Mouse (Mus musculus) embryonic facial prominence, embryonic 11.5 days (tissue): ENCODE results near the gene Etaa1. TPM values are rescaled to one million over a fixed set of nuclear protein-coding genes. Genes with fewer than 3 reads are reported as not detected.
A peak's percentile ranks its signal among the peaks of the same experiment; 100 is the strongest.

ENCODE experiments used
- ATAC-seq: fragments of 200-750 bp; cut with Nextera tagmentation; replicated peaks from 2 replicates; pipeline ENCODE4 v1.8.0; 2017; ENCODE audit warnings: low read depth; ENCODE audit not compliant: insufficient number of reproducible peaks, low FRiP score, low TSS enrichment
- DNase-seq: peaks from one replicate; pipeline ENCODE4 v3.0.0-alpha.2; 2015; ENCODE audit warnings: low spot score
- H3K27ac ChIP-seq: fragments of 300-500 bp; sonication (generic); replicated peaks from 2 replicates; pipeline ENCODE4 v1.5.1; 2014; ENCODE audit warnings: mild to moderate bottlenecking, low read depth, low read length, control low read depth
- H3K27me3 ChIP-seq: fragments of 300-500 bp; sonication (generic); 2 replicates; pipeline ENCODE4 v1.6.1; 2014; ENCODE audit warnings: mild to moderate bottlenecking, low read length, moderate library complexity, mixed read lengths; ENCODE audit not compliant: control insufficient read depth, insufficient read depth
- H3K36me3 ChIP-seq: fragments of 300-500 bp; sonication (generic); replicated peaks from 2 replicates; pipeline ENCODE4 v1.6.1; 2014; ENCODE audit warnings: low read depth, mild to moderate bottlenecking, low read length, moderate library complexity, mixed read lengths; ENCODE audit not compliant: control insufficient read depth, insufficient read depth
- H3K4me1 ChIP-seq: fragments of 300-500 bp; sonication (generic); 2 replicates; pipeline ENCODE4 v1.6.1; 2014; ENCODE audit warnings: low read length, mixed read lengths; ENCODE audit not compliant: control insufficient read depth, insufficient read depth
- H3K4me2 ChIP-seq: fragments of 300-500 bp; sonication (generic); 2 replicates; pipeline ENCODE4 v1.6.1; 2014; ENCODE audit warnings: low read depth, mild to moderate bottlenecking, control low read depth, low read length, moderate library complexity
- H3K4me3 ChIP-seq: fragments of 300-500 bp; sonication (generic); 2 replicates; pipeline ENCODE4 v1.5.1; 2014; ENCODE audit warnings: low read depth, low read length, control low read depth
- H3K9ac ChIP-seq: fragments of 300-500 bp; sonication (generic); replicated peaks from 2 replicates; pipeline ENCODE4 v1.6.1; 2014; ENCODE audit warnings: mild to moderate bottlenecking, control low read depth, low read length
- H3K9me3 ChIP-seq: fragments of 300-500 bp; sonication (generic); replicated peaks from 2 replicates; pipeline ENCODE4 v1.6.1; 2016; ENCODE audit warnings: mild to moderate bottlenecking, low read length, inconsistent platforms, mixed read lengths; ENCODE audit not compliant: control insufficient read depth
- WGBS: fragments of 180-500 bp; shearing (Covaris S2); extraction: QIAGEN DNeasy Blood & Tissue Kit; methylation state at CpG from one replicate; pipeline ENCODE4 v1.1.7; 2014; 5-methylcytosine and 5-hydroxymethylcytosine counted together
- polyA plus RNA-seq: library from polyadenylated mRNA; unstranded; fragments of >200 nt; fragmentation: Nextera tagmentation; extraction: Ambion mirVana; gene quantifications from 2 replicates; pipeline ENCODE4 v1.2.1, GENCODE M21; 2014

Gene Etaa1
- 24.0 and 27.5 TPM in 2 replicates for polyA plus RNA-seq

DNA sequence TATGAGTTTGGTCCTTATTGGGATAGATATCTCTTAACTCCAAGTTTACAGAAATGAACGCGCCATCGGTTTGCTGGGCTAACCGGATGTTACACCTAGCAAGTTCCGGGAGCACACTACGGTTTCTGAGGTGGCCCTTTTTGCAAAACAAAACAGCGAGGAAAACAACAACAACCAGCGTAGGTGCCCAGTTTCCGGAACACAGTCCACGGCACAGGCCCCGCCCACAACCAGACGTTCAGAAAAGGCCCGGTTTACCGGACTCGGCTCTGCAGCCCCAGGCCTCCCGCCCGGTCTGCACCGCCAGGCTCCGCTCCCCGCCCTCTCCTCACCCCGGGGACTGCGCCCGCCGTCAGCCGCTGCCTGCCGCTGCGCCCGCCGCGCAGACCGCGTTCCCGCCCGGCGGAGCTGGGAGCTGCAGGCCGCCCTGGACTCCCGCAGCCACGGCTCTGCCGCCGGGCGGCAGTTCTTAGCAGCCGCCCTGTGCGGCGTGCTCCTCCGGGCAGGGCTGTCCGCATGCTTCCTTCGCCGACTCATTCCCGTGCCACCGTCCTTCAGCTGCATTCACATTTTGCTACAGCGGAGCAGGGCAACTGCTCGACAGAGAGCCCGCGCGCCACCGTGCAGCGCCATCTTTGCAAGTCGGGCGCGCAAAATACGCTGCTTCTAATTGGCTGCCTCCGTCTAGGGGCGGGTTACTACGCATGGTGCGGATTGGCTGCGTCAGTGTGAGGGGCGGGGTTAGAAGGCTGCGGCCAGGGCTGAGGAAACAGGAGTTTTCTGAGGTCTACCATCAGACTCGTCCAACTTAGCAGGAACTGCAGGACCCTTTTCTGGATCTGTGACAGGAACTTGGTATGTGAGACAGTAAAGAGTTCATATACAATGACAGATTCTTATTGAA lies at the start of gene Etaa1:
Etaa1 (minus strand) TSS at position 645 of the 904 bp plus-strand sequence.
- ATAC-seq (peak; percentile 100), DNase-seq (peak; percentile 96)
- Histone ChIP-seq H3K36me3 (no peaks in the 10 kb centered on the region; the same call in none of the 2 replicates), H3K4me2 (peak within 1 kb of the TSS; percentile 54), H3K9ac (peak within 1 kb of the TSS; percentile 99), H3K4me3 (peak within 1 kb of the TSS; percentile 98), H3K27me3 (no peaks in the 10 kb centered on the region), H3K4me1 (no peaks in the 10 kb centered on the region), H3K27ac (peak within 1 kb of the TSS; percentile 95), H3K9me3 (no peaks in the 10 kb centered on the region)
- under 1% methylated on average over 66 of the region's 69 CpGs for WGBS

DNA sequence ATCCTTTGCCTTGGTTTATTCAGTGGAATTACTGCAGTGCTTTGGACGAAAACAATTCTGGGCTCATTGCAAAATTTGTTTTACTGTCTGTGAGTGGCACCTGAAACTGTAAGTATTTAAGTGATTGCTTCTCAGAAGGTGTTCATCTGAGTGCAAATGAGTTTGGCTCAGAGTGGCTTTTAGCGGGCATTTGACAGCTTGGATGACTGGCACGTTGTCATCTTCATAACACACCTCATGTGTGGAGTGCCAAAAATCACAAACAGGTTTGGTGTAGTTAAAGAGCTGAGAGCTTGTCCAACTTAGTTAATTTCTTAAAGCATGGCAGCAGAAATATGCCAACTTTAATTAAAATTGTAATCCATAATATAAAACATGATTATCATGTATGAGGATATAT lies 40.5 kb upstream of the Etaa1 start:
- WGBS: 86% methylated on average over 3 of the region's 3 CpGs
- H3K27me3 ChIP-seq: no peaks in the 10 kb centered on the region
- H3K9ac ChIP-seq: no peak overlapping the region
- no peak overlapping the region for H3K4me3 ChIP-seq
- H3K36me3 ChIP-seq: no peaks in the 10 kb centered on the region
- ATAC-seq: no peak
- H3K9me3 ChIP-seq: no peaks in the 10 kb centered on the region
- H3K4me1 ChIP-seq: no peaks in the 10 kb centered on the region
- no peak overlapping the region for H3K27ac ChIP-seq
- no peak for DNase-seq
- no peak overlapping the region for H3K4me2 ChIP-seq

DNA sequence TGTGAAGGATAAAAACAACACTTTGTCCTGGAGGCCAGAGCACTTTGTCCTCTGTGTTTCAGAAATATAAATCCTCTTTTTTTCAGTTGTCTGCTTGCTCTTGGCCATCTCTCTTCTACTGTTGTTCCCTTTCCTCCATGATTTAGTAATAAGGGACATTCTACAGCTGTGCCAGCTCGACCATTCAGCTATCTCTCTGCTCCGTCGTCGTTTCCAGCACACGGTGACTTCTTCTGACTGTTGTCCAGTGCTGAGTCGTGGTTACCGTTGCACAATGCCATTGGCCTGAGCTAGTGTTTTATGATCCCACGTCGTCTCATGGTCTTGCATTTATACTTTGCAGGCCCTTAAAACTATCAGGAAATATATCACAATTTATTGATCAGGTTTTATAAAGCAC lies 38.6 kb upstream of the Etaa1 start:
- Histone ChIP-seq H3K4me1 (no peaks in the 10 kb centered on the region), H3K9ac (no peak overlapping the region), H3K4me3 (no peak overlapping the region), H3K27ac (no peak overlapping the region), H3K36me3 (no peaks in the 10 kb centered on the region), H3K4me2 (no peak overlapping the region), H3K27me3 (no peaks in the 10 kb centered on the region), H3K9me3 (no peaks in the 10 kb centered on the region)
- DNase-seq (no peak), ATAC-seq (no peak)
- WGBS: 90% methylated on average over 9 of the region's 9 CpGs

DNA sequence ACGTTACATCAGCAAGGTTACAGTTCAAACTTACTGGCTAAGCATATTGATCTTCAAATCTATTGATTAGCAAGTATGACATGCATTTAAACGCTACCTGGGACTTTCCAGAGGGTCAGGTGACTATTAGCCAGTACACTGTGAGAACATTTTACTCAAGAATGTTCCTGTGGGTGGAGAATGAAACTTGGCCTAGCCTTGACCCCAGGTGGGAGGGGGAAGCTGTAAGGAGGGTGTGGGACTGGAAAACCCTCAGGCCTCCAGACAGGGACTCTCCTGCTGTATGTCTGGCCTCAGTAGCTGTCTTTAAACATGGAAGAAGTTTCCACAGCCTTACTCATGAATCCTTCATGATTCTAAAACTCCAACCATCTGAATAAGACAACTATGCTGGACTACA lies 29.7 kb upstream of the Etaa1 start:
- DNase-seq (no peak), ATAC-seq (no peak)
- H3K9ac ChIP-seq: no peak overlapping the region
- no peaks in the 10 kb centered on the region for H3K9me3 ChIP-seq
- H3K27ac ChIP-seq: no peak overlapping the region
- no peak overlapping the region for H3K4me3 ChIP-seq
- H3K4me2 ChIP-seq: no peak overlapping the region
- WGBS: 86% methylated on average over 2 of the region's 2 CpGs
- H3K36me3 ChIP-seq: no peaks in the 10 kb centered on the region
- no peaks in the 10 kb centered on the region for H3K4me1 ChIP-seq
- H3K27me3 ChIP-seq: no peaks in the 10 kb centered on the region

DNA sequence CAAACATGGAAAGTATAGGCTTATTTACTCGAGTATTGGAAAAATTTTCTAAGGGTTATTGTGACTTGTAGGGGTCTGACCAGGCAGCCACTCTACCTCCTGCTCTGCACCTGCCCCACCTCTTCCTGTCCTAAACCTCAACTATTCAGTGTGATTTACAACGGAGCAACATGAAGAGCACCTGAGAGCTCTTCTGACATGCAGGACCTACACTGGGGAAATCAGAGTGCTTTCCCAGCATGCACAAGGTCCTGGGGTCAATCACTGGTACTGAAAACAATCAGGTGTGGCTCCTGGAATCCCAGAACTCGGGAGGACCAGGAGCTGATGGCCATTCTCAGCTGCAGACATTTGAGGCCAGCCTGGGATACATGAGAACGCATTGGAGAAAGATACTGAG lies 27.6 kb upstream of the Etaa1 start:
- Histone ChIP-seq H3K9me3 (no peaks in the 10 kb centered on the region), H3K36me3 (no peaks in the 10 kb centered on the region), H3K4me1 (no peaks in the 10 kb centered on the region), H3K9ac (no peak overlapping the region), H3K4me2 (no peak overlapping the region), H3K27me3 (no peaks in the 10 kb centered on the region), H3K27ac (no peak overlapping the region), H3K4me3 (no peak overlapping the region)
- ATAC-seq (no peak), DNase-seq (no peak)
- WGBS: 59% methylated on average over 4 of the region's 4 CpGs

DNA sequence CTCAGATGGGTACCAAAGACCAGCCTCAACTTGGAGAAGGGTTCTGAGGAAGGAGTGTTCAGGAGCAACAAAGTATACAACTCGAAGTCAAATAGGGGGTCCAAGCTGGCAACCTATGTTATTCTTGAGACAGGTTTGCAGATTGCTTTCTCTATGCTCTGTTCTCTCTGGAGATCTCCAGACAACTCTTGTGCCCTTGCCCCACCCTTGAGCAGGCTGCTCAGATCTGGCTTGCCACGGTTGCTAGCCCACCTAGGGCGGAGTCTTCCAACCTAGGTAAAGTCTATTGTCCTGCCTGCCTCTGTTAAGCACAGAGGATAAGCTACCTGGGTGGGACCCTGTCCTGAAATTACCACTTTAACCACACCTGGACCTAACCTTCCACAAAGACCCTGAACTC lies 21.9 kb upstream of the Etaa1 start:
- Histone ChIP-seq H3K4me2 (no peak overlapping the region), H3K27ac (no peak overlapping the region), H3K9ac (no peak overlapping the region), H3K4me1 (no peaks in the 10 kb centered on the region), H3K9me3 (no peaks in the 10 kb centered on the region), H3K27me3 (no peaks in the 10 kb centered on the region), H3K4me3 (no peak overlapping the region), H3K36me3 (no peaks in the 10 kb centered on the region)
- 75% methylated on average over 3 of the region's 3 CpGs for WGBS
- no peak for ATAC-seq
- no peak for DNase-seq

DNA sequence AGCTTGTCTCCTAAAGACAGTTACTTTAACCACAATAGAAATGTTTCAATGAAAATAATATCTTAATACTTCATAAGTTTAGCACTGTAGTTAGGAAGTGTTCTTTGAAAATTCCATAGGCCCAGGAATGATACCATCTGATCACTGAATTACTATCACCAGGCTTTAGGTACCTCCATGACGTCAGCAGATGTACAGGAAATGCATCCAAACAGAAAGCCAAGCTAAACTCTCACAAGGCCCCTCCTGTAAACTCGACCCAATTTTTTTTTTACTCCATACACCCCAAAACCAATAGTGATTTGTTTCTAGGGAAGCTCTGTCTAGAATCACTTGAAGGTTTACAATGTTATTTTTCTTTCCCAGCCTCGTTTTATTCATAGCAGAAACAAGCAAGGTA lies 884 bp downstream of the Etaa1 start:
- Histone ChIP-seq H3K27me3 (no peaks in the 10 kb centered on the region), H3K36me3 (no peaks in the 10 kb centered on the region; the same call in none of the 2 replicates), H3K27ac (peak overlapping the region; percentile 95), H3K4me2 (peak overlapping the region; percentile 54), H3K9me3 (no peaks in the 10 kb centered on the region), H3K4me3 (peak overlapping the region; percentile 98), H3K4me1 (no peaks in the 10 kb centered on the region), H3K9ac (peak overlapping the region; percentile 99)
- ATAC-seq (no peak), DNase-seq (peak; percentile 13)
- 4% methylated on average over 3 of the region's 3 CpGs for WGBS

DNA sequence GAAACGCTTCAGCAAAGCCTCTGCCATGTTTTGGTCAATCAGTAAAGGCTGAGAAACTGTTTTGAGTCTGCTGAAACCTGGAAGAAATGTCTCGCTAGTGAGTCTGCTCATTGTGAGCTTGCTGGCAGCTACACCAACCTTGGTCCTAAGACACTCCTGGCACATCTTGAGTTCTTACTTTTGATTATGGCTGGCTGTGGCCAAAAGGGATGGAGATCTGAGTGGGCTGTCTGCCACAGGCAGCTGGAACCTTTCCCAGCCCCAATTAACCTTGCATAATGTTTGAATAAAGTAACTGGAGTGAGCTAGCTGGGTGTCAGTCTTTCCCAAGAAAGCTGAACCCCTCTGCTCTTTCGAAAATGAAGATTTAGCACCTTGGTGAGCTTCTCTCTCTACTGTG lies 2.3 kb downstream of the Etaa1 start:
- Histone ChIP-seq H3K9ac (no peak overlapping the region), H3K9me3 (no peaks in the 10 kb centered on the region), H3K36me3 (no peaks in the 10 kb centered on the region; the same call in none of the 2 replicates), H3K4me1 (no peaks in the 10 kb centered on the region), H3K4me3 (no peak overlapping the region), H3K27me3 (no peaks in the 10 kb centered on the region), H3K4me2 (no peak overlapping the region), H3K27ac (no peak overlapping the region)
- ATAC-seq (no peak), DNase-seq (no peak)
- WGBS: 94% methylated on average over 3 of the region's 3 CpGs
